Mouse (Mus musculus) heart, postnatal 0 days (tissue): ENCODE results near the gene Gimap7. TPM values are rescaled to one million over a fixed set of nuclear protein-coding genes. Genes with fewer than 3 reads are reported as not detected.
A peak's percentile ranks its signal among the peaks of the same experiment; 100 is the strongest.

Experiments
- ATAC-seq: fragments of 200-750 bp; cut with Nextera tagmentation; 2 replicates; pipeline ENCODE4 v1.8.0; 2017; ENCODE audit warnings: low read depth, moderate number of reproducible peaks, moderate library complexity; ENCODE audit not compliant: insufficient read depth
- DNase-seq: peaks from one replicate; pipeline ENCODE4 v3.0.0-alpha.2; 2016; ENCODE audit warnings: low spot score
- H3K27ac ChIP-seq: fragments of 300-500 bp; sonication (generic); 2 replicates; pipeline ENCODE4 v1.5.1; 2014; ENCODE audit warnings: low read depth, mild to moderate bottlenecking
- H3K27me3 ChIP-seq: fragments of 300-500 bp; sonication (generic); 2 replicates; pipeline ENCODE4 v1.6.1; 2014; ENCODE audit warnings: low read length, mixed read lengths; ENCODE audit not compliant: control insufficient read depth, insufficient read depth
- H3K36me3 ChIP-seq: fragments of 300-500 bp; sonication (generic); replicated peaks from 2 replicates; pipeline ENCODE4 v1.6.1; 2014; ENCODE audit warnings: low read length, mixed read lengths; ENCODE audit not compliant: control insufficient read depth, insufficient read depth
- H3K4me1 ChIP-seq: fragments of 300-500 bp; sonication (generic); 2 replicates; pipeline ENCODE4 v1.6.1; 2014; ENCODE audit warnings: antibody characterized with exemption; ENCODE audit not compliant: control insufficient read depth, insufficient read depth
- H3K4me2 ChIP-seq: fragments of 300-500 bp; sonication (generic); 2 replicates; pipeline ENCODE4 v1.6.1; 2014; ENCODE audit warnings: low read depth, mild to moderate bottlenecking, low read length, moderate library complexity
- H3K4me3 ChIP-seq: fragments of 300-500 bp; sonication (generic); 2 replicates; pipeline ENCODE4 v1.5.1; 2014; ENCODE audit warnings: low read depth, low read length
- H3K9ac ChIP-seq: fragments of 300-500 bp; sonication (generic); replicated peaks from 2 replicates; pipeline ENCODE4 v1.6.1; 2014; ENCODE audit warnings: low read depth, low read length, mixed read lengths
- H3K9me3 ChIP-seq: fragments of 300-500 bp; sonication (generic); replicated peaks from 2 replicates; pipeline ENCODE4 v1.6.1; 2016; ENCODE audit warnings: low read length; ENCODE audit not compliant: control insufficient read depth
- CTCF ChIP-seq: IDR thresholded peaks from 2 replicates; pipeline ENCODE4 v1.5.1; 2016; ENCODE audit warnings: antibody characterized with exemption, control low read depth, low read depth
- EP300 ChIP-seq: IDR thresholded peaks from 2 replicates; pipeline ENCODE4 v1.6.1; 2016; ENCODE audit warnings: antibody characterized with exemption, low read depth
- WGBS: fragments of 180-500 bp; shearing (Covaris S2); extraction: QIAGEN DNeasy Blood & Tissue Kit; methylation state at CpG from one replicate; pipeline ENCODE4 v1.1.7; 2014; 5-methylcytosine and 5-hydroxymethylcytosine counted together
- polyA plus RNA-seq: library from polyadenylated mRNA; unstranded; fragments of >200 nt; fragmentation: Nextera tagmentation; extraction: Ambion mirVana; gene quantifications from 2 replicates; pipeline ENCODE4 v1.2.1, GENCODE M21; 2015
- total RNA-seq: library from RNA; depleted of rRNA; stranded (reverse); fragments of >200 nt; gene quantifications from 2 replicates; pipeline ENCODE4 v1.2.3, GENCODE M21; 2014; ENCODE audit warnings: low replicate concordance

The Gimap7 gene
- total and polyA plus RNA-seq, 2 experiments from 2014 or later = not detected

GRCm38 (mm10) chr6:48676860-48677415 is 41.5 kb upstream of the Gimap7 start:
- Histone ChIP-seq H3K4me2 (peak overlapping the region; percentile 53), H3K27ac (no peak overlapping the region), H3K36me3 (no peaks in the 10 kb centered on the region), H3K9me3 (no peaks in the 10 kb centered on the region), H3K27me3 (no peaks in the 10 kb centered on the region), H3K4me3 (peak overlapping the region; percentile 41), H3K4me1 (no peaks in the 10 kb centered on the region), H3K9ac (no peak overlapping the region)
- 66% methylated on average over 5 of the region's 5 CpGs for WGBS
- DNase-seq = no peak
- TF ChIP-seq CTCF (no peak), EP300 (no peak)
- ATAC-seq = no peak

- no peak for TF ChIP-seq EP300
- ATAC-seq = no peak
- Histone ChIP-seq H3K27ac (no peak overlapping the region), H3K27me3 (no peaks in the 10 kb centered on the region), H3K9me3 (no peaks in the 10 kb centered on the region), H3K9ac (no peak overlapping the region), H3K4me3 (peak overlapping the region; percentile 41; the same call in 1 of the 2 replicates), H3K4me2 (peak overlapping the region; percentile 53; the same call in 1 of the 2 replicates), H3K36me3 (no peaks in the 10 kb centered on the region), H3K4me1 (no peaks in the 10 kb centered on the region)
- no peak for DNase-seq
- 86% methylated on average over 17 of the region's 17 CpGs for WGBS
Measured at GRCm38 (mm10) chr6:48677492-48678345, 40.7 kb upstream of the Gimap7 start.

GRCm38 (mm10) chr6:48678391-48678790 is 40.0 kb upstream of the Gimap7 start:
- H3K4me1 ChIP-seq = no peaks in the 10 kb centered on the region
- DNase-seq (no peak), ATAC-seq (no peak)
- no peaks in the 10 kb centered on the region for H3K36me3 ChIP-seq
- no peaks in the 10 kb centered on the region for H3K27me3 ChIP-seq
- no peak for TF ChIP-seq EP300
- no peak for TF ChIP-seq CTCF
- H3K9ac ChIP-seq = no peak overlapping the region
- H3K4me2 ChIP-seq = no peak overlapping the region
- no peaks in the 10 kb centered on the region for H3K9me3 ChIP-seq
- no peak overlapping the region for H3K4me3 ChIP-seq
- 60% methylated on average over 4 of the region's 4 CpGs for WGBS
- no peak overlapping the region for H3K27ac ChIP-seq

- DNase-seq (no peak), ATAC-seq (no peak)
- Histone ChIP-seq H3K9ac (no peak overlapping the region), H3K4me2 (no peak overlapping the region), H3K27ac (no peak overlapping the region; the same call in 1 of the 2 replicates), H3K36me3 (no peaks in the 10 kb centered on the region), H3K4me3 (no peak overlapping the region), H3K4me1 (no peaks in the 10 kb centered on the region), H3K9me3 (no peaks in the 10 kb centered on the region), H3K27me3 (no peaks in the 10 kb centered on the region)
- 71% methylated on average over 6 of the region's 6 CpGs for WGBS
- no peak for TF ChIP-seq CTCF
- TF ChIP-seq EP300 = no peak
Measured at GRCm38 (mm10) chr6:48679701-48680100, 38.7 kb upstream of the Gimap7 start.

- Histone ChIP-seq H3K4me1 (no peaks in the 10 kb centered on the region), H3K4me3 (no peak overlapping the region), H3K9ac (no peak overlapping the region), H3K36me3 (no peaks in the 10 kb centered on the region), H3K27ac (no peak overlapping the region), H3K9me3 (no peaks in the 10 kb centered on the region), H3K4me2 (no peak overlapping the region), H3K27me3 (no peaks in the 10 kb centered on the region)
- no peak for DNase-seq
- no peak for ATAC-seq
- 62% methylated on average over 5 of the region's 5 CpGs for WGBS
- TF ChIP-seq CTCF (no peak), EP300 (no peak)
Measured at GRCm38 (mm10) chr6:48680421-48680820, 38.0 kb upstream of the Gimap7 start.
